Mouse (Mus musculus) right cerebral cortex, postnatal 36 days (tissue): ENCODE results near the gene Nanos3.

Experiments
- DNase-seq, 2 experiments: peaks; one replicate each; pipeline ENCODE4 v3.0.0; 2022; ENCODE audit warnings: low spot score in 2 of 2, mixed read lengths in 1 of 2

Nanos3 gene

DNA sequence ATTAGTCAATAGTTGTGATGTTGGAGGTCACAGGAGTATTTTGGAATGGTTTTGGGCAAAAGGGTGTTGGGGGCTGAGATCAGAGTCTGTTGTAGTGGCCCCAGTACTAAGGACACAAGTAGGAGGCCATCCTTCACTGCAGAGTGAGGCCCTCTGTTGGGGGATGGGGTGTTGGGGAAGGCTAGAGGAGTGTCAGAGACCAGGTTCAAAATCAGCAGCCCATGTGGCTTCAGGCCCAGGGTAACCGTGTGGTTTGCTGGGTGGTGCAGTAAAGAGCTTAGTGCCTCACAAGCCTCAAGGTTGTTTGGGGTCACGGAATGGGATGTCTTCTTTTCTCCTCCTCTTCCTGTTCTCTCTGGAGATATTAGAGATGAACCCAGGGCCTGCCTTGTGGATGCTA, 58.3 kb downstream of the Nanos3 start:
- no peak for DNase-seq

GRCm38 (mm10) chr8:84125656-84126055, 59.4 kb downstream of the Nanos3 start, which contains the start of gene Podnl1:
Gene Podnl1, plus strand, starts transcription at chr8:84125989.
- DNase-seq = no peak
